Mouse (Mus musculus): Measurements from ENCODE around the gene Ibsp. TPM values are rescaled to one million over a fixed set of nuclear protein-coding genes. Genes with fewer than 3 reads are reported as not detected.
A peak's percentile ranks its signal among the peaks of the same experiment; 100 is the strongest.

Gene Ibsp
- polyA plus RNA-seq, 1 experiment, result not detected

GRCm38 (mm10) chr5:104329381-104329780 is 30.4 kb downstream of the Ibsp start:
- Histone ChIP-seq H3ac (ENCODE audit: control insufficient read depth, insufficient read length, low read depth) (no peak overlapping the region), H3K79me2 (ENCODE audit: control insufficient read depth, insufficient read depth) (no peaks in the 10 kb centered on the region), H3K27me3 (ENCODE audit: control insufficient read depth, insufficient read depth, insufficient read length) (no peaks in the 10 kb centered on the region), H3K36me3 (ENCODE audit: control insufficient read depth, insufficient read depth) (no peaks in the 10 kb centered on the region), H3K4me3 (ENCODE audit: insufficient read depth, poor library complexity, severe bottlenecking) (no peak overlapping the region), H3K79me3 (ENCODE audit: low read depth) (no peaks in the 10 kb centered on the region)
- TF ChIP-seq USF1 (IDR thresholded peaks at IDR 0.05; ENCODE audit: low read depth) (no peak), FOSL1 (IDR thresholded peaks at IDR 0.05; ENCODE audit: insufficient read depth, low read length, poor library complexity, severe bottlenecking) (no peak), CTCF (IDR thresholded peaks at IDR 0.05; ENCODE audit: control insufficient read depth, insufficient read depth, insufficient read length) (no peak), MAX (IDR thresholded peaks at IDR 0.05) (no peak), CEBPB (IDR thresholded peaks at IDR 0.05; ENCODE audit: low read depth) (no peak), MYOD1 (IDR thresholded peaks at IDR 0.05; ENCODE audit: control insufficient read depth, insufficient read length, low read depth) (no peak), MYOG (IDR thresholded peaks at IDR 0.05; ENCODE audit: control insufficient read depth, extremely low read depth, insufficient read length) (no peak)

DNA sequence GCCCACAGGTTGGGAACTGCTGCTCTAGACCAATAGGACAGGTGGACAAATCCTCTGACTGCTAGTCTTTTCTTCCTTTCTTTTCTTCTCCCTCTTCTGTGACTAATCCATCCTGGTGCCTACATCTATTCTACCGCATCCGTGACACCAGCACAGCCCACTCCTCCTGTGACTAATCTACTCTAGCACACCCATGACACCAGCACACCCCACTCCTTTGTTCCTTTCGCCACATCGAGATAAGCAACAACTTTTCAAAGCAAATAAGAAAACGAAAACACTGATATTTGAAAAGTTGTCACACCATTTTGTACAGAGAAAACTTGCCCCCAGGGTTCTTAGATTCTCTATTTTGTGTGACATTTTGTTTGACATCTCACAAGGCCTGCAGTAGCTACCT is 31.1 kb downstream of the Ibsp start:
- TF ChIP-seq MAX (IDR thresholded peaks at IDR 0.05), result no peak
- TF ChIP-seq MYOG (IDR thresholded peaks at IDR 0.05; ENCODE audit: control insufficient read depth, extremely low read depth, insufficient read length), result no peak
- TF ChIP-seq CEBPB (IDR thresholded peaks at IDR 0.05; ENCODE audit: low read depth), result no peak
- no peaks in the 10 kb centered on the region for H3K79me3 ChIP-seq (ENCODE audit: low read depth)
- no peaks in the 10 kb centered on the region for H3K79me2 ChIP-seq (ENCODE audit: control insufficient read depth, insufficient read depth)
- H3K36me3 ChIP-seq (ENCODE audit: control insufficient read depth, insufficient read depth), result no peaks in the 10 kb centered on the region
- no peak overlapping the region for H3ac ChIP-seq (ENCODE audit: control insufficient read depth, insufficient read length, low read depth)
- H3K27me3 ChIP-seq (ENCODE audit: control insufficient read depth, insufficient read depth, insufficient read length), result no peaks in the 10 kb centered on the region
- H3K4me3 ChIP-seq (ENCODE audit: insufficient read depth, poor library complexity, severe bottlenecking), result no peak overlapping the region

GRCm38 (mm10) chr5:104332296-104332695 is 33.3 kb downstream of the Ibsp start:
- H3K79me2 ChIP-seq (ENCODE audit: control insufficient read depth, insufficient read depth), result no peaks in the 10 kb centered on the region
- no peaks in the 10 kb centered on the region for H3K36me3 ChIP-seq (ENCODE audit: control insufficient read depth, insufficient read depth)
- no peak overlapping the region for H3ac ChIP-seq (ENCODE audit: control insufficient read depth, insufficient read length, low read depth)
- no peak overlapping the region for H3K4me3 ChIP-seq (ENCODE audit: insufficient read depth, poor library complexity, severe bottlenecking)
- H3K79me3 ChIP-seq (ENCODE audit: low read depth), result no peaks in the 10 kb centered on the region
- TF ChIP-seq MAX (IDR thresholded peaks at IDR 0.05), result no peak
- no peak for TF ChIP-seq FOSL1 (IDR thresholded peaks at IDR 0.05; ENCODE audit: insufficient read depth, low read length, poor library complexity, severe bottlenecking)
- TF ChIP-seq USF1 (IDR thresholded peaks at IDR 0.05; ENCODE audit: low read depth), result no peak
- TF ChIP-seq MYOG (IDR thresholded peaks at IDR 0.05; ENCODE audit: control insufficient read depth, extremely low read depth, insufficient read length), result no peak
- no peak for TF ChIP-seq CTCF (IDR thresholded peaks at IDR 0.05; ENCODE audit: control insufficient read depth, insufficient read depth, insufficient read length)
- TF ChIP-seq CEBPB (IDR thresholded peaks at IDR 0.05; ENCODE audit: low read depth), result no peak
- TF ChIP-seq MYOD1 (IDR thresholded peaks at IDR 0.05; ENCODE audit: control insufficient read depth, insufficient read length, low read depth), result no peak
- H3K27me3 ChIP-seq (ENCODE audit: control insufficient read depth, insufficient read depth, insufficient read length), result no peaks in the 10 kb centered on the region

DNA sequence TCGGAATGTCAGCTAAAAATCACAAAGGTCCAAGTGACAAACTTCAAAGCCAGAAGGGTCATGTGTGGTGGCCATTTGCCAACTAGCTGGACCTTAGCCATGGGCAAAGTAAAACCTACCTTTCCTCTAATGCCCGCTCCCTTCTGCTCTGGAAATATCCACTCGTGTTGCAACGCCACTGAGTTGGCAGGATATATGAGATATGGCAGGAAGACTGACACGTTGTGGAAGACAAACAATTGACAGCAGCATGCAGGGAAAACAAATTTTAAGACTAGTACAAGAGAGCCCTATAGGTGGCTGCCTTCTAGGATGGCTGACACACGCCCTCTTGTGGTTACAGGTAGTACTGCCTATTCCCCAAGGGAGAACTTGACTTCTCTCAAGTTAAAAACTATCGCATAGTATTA is 34.3 kb downstream of the Ibsp start:
- Histone ChIP-seq H3K79me2 (ENCODE audit: control insufficient read depth, insufficient read depth) (no peaks in the 10 kb centered on the region), H3K27me3 (ENCODE audit: control insufficient read depth, insufficient read depth, insufficient read length) (no peaks in the 10 kb centered on the region), H3K79me3 (ENCODE audit: low read depth) (no peaks in the 10 kb centered on the region), H3ac (ENCODE audit: control insufficient read depth, insufficient read length, low read depth) (no peak overlapping the region), H3K36me3 (ENCODE audit: control insufficient read depth, insufficient read depth) (no peaks in the 10 kb centered on the region), H3K4me3 (ENCODE audit: insufficient read depth, poor library complexity, severe bottlenecking) (no peak overlapping the region)
- TF ChIP-seq CTCF (IDR thresholded peaks at IDR 0.05; ENCODE audit: control insufficient read depth, insufficient read depth, insufficient read length) (peak; percentile 28), FOSL1 (IDR thresholded peaks at IDR 0.05; ENCODE audit: insufficient read depth, low read length, poor library complexity, severe bottlenecking) (no peak)

- no peak overlapping the region for H3ac ChIP-seq (ENCODE audit: control insufficient read depth, insufficient read length, low read depth)
- H3K79me3 ChIP-seq (ENCODE audit: low read depth), result no peaks in the 10 kb centered on the region
- no peaks in the 10 kb centered on the region for H3K36me3 ChIP-seq (ENCODE audit: control insufficient read depth, insufficient read depth)
- TF ChIP-seq MYOD1 (IDR thresholded peaks at IDR 0.05; ENCODE audit: control insufficient read depth, insufficient read length, low read depth) (no peak), USF1 (IDR thresholded peaks at IDR 0.05; ENCODE audit: low read depth) (no peak), FOSL1 (IDR thresholded peaks at IDR 0.05; ENCODE audit: insufficient read depth, low read length, poor library complexity, severe bottlenecking) (no peak), MAX (IDR thresholded peaks at IDR 0.05) (no peak), MYOG (IDR thresholded peaks at IDR 0.05; ENCODE audit: control insufficient read depth, extremely low read depth, insufficient read length) (no peak), CEBPB (IDR thresholded peaks at IDR 0.05; ENCODE audit: low read depth) (no peak), CTCF (IDR thresholded peaks at IDR 0.05; ENCODE audit: control insufficient read depth, insufficient read depth, insufficient read length) (no peak)
- no peak overlapping the region for H3K4me3 ChIP-seq (ENCODE audit: insufficient read depth, poor library complexity, severe bottlenecking)
- H3K27me3 ChIP-seq (ENCODE audit: control insufficient read depth, insufficient read depth, insufficient read length), result no peaks in the 10 kb centered on the region
- no peaks in the 10 kb centered on the region for H3K79me2 ChIP-seq (ENCODE audit: control insufficient read depth, insufficient read depth)
Measured at GRCm38 (mm10) chr5:104333643-104334042, 34.7 kb downstream of the Ibsp start.

DNA sequence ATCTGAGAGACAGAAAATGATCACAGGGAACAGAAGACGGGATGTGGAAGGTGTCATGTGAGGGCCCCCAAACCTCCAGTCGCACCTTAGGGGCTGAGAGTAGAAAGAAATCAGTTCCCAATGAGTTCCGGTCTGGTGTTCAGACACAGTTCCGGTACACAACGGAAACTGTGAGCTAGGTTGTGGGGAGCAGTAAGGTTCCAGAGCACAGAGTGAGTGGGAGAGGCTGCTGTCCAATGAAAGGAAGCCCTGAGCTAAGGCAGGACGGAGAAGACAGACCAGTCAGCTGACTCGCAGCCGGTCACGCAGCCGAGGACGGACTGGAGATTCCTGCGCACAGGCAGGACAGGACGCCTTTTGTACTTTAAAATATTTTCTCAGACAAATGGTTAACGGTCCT is 35.5 kb downstream of the Ibsp start:
- Histone ChIP-seq H3ac (ENCODE audit: control insufficient read depth, insufficient read length, low read depth) (no peak overlapping the region), H3K4me3 (ENCODE audit: insufficient read depth, poor library complexity, severe bottlenecking) (no peak overlapping the region), H3K79me2 (ENCODE audit: control insufficient read depth, insufficient read depth) (no peaks in the 10 kb centered on the region), H3K36me3 (ENCODE audit: control insufficient read depth, insufficient read depth) (no peaks in the 10 kb centered on the region), H3K79me3 (ENCODE audit: low read depth) (no peaks in the 10 kb centered on the region), H3K27me3 (ENCODE audit: control insufficient read depth, insufficient read depth, insufficient read length) (no peaks in the 10 kb centered on the region)
- TF ChIP-seq MYOG (IDR thresholded peaks at IDR 0.05; ENCODE audit: control insufficient read depth, extremely low read depth, insufficient read length), result no peak
